ENCODE assay signal across 8 mouse cellular contexts in the genomic region with DNA sequence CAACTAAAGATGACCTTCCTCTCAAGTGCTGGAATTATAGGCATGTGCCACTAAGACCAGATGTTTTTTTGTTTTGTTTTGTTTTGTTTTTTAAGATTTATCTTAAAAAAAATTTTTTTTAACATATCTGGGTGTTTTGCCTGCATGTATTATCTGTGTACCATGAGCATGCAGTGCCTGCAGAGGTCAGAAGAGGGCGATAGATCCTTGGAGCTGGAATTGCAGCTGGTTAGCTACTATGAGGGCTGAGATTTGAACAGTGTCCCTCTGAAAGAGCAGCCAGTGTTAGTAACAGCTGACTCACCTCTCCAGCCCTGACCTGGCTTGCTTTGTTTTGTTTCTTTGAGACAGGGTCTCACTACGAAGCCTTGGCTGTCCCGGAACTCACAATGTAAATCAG. TPM values are rescaled to one million over a fixed set of nuclear protein-coding genes. Genes with fewer than 3 reads are reported as not detected.
DNase-seq lines count a peak whose midpoint lies in the region; ATAC-seq and TF ChIP-seq lines count a peak whose summit lies in the region.

No protein-coding gene starts in this region.

- peak; percentile 66; the same call in 1 of the 2 replicates for TF ChIP-seq CTCF in liver, adult 2 months (IDR thresholded peaks at IDR 0.05; ENCODE audit: low read depth, low read length)
- peak; percentile 79; the same call in 1 of the 2 replicates for TF ChIP-seq CTCF in spleen, adult 2 months (IDR thresholded peaks at IDR 0.05; ENCODE audit: extremely low read depth, insufficient read depth, insufficient read length, insufficient replicate concordance)

- no peak for TF ChIP-seq POLR2A in liver, adult 2 months (IDR thresholded peaks at IDR 0.05; ENCODE audit: extremely low read depth, insufficient read depth, low read length)
- TF ChIP-seq POLR2A in spleen, adult 2 months (IDR thresholded peaks at IDR 0.05; ENCODE audit: low read depth, low read length), result no peak

- no peak overlapping the region for H3K27ac ChIP-seq in liver, adult 2 months (replicated peaks; ENCODE audit: insufficient read depth, low read depth, low read length)
- no peak overlapping the region for H3K27ac ChIP-seq in liver, embryonic 11.5 days (ENCODE audit: low read depth, low read length)
- H3K27ac ChIP-seq in spleen, adult 2 months (ENCODE audit: insufficient read depth, low read length), result no peak overlapping the region

- no peaks in the 10 kb centered on the region for H3K4me1 ChIP-seq in liver, adult 2 months (ENCODE audit: control insufficient read depth, insufficient read depth, low read length)
- no peaks in the 10 kb centered on the region for H3K4me1 ChIP-seq in liver, embryonic 11.5 days (replicated peaks; ENCODE audit: control insufficient read depth, insufficient read depth, low read length)
- H3K4me1 ChIP-seq in spleen, adult 2 months (ENCODE audit: control insufficient read depth, insufficient read depth, insufficient read length), result no peaks in the 10 kb centered on the region

- peak; percentile 30 to 64 for DNase-seq in cerebellum, postnatal 25 days
- DNase-seq in cerebellum, adult 9-11 months, result no peak
- peak; percentile 45 for DNase-seq in liver, adult 2 months (ENCODE audit: extremely low read depth, low read depth, low spot score)
- no peak for DNase-seq in liver, embryonic 11.5 days (ENCODE audit: low spot score)
- peak; percentile 50 for DNase-seq in adrenal gland, adult 8-10 months
- peak; percentile 35 to 37 for DNase-seq in gastrocnemius, adult 8-10 months (ENCODE audit: low spot score in 2 of 2)
- DNase-seq in lung, adult 18-20 months, result peak; percentile 46 to 55
- peak; percentile 45 to 62 for DNase-seq in spleen, adult 2 months (ENCODE audit: low read depth in 1 of 2, low spot score in 2 of 2)

- H3K36me3 ChIP-seq in liver, adult 2 months (ENCODE audit: control insufficient read depth, insufficient read depth, low read length), result no peaks in the 10 kb centered on the region
- no peaks in the 10 kb centered on the region for H3K36me3 ChIP-seq in liver, embryonic 11.5 days (ENCODE audit: control insufficient read depth, insufficient read depth, low read length)
- no peaks in the 10 kb centered on the region for H3K36me3 ChIP-seq in spleen, adult 2 months (ENCODE audit: control insufficient read depth, insufficient read depth, low read length)

- no peaks in the 10 kb centered on the region for H3K79me2 ChIP-seq in liver, adult 2 months (ENCODE audit: control insufficient read depth, insufficient read depth, low read length)

- H3K9me3 ChIP-seq in liver, embryonic 11.5 days (ENCODE audit: control insufficient read depth, low read length), result no peaks in the 10 kb centered on the region

- no peak overlapping the region for H3K9ac ChIP-seq in liver, adult 2 months (ENCODE audit: low read depth, low read length)
- H3K9ac ChIP-seq in liver, embryonic 11.5 days (ENCODE audit: low read depth, low read length), result no peak overlapping the region

- H3K4me2 ChIP-seq in liver, embryonic 11.5 days, result no peak overlapping the region

- no peaks in the 10 kb centered on the region for H3K27me3 ChIP-seq in liver, adult 2 months (ENCODE audit: control insufficient read depth, insufficient read depth, low read length)
- no peaks in the 10 kb centered on the region; the same call in 1 of the 2 replicates for H3K27me3 ChIP-seq in liver, embryonic 11.5 days (replicated peaks; ENCODE audit: control insufficient read depth, insufficient read depth, low read length)
- H3K27me3 ChIP-seq in spleen, adult 2 months (ENCODE audit: control insufficient read depth, insufficient read depth, low read length), result no peaks in the 10 kb centered on the region

- H3K4me3 ChIP-seq in liver, adult 2 months (ENCODE audit: insufficient read depth, low read depth, low read length), result no peak overlapping the region
- no peak overlapping the region for H3K4me3 ChIP-seq in liver, embryonic 11.5 days (ENCODE audit: low read depth, low read length)
- H3K4me3 ChIP-seq in spleen, adult 2 months (ENCODE audit: extremely low read depth, insufficient read depth, insufficient read length), result no peak overlapping the region

- WGBS in liver, adult 2 months, result 65% methylated on average over 3 of the region's 3 CpGs
- 31% methylated on average over 3 of the region's 3 CpGs for WGBS in liver, embryonic 11.5 days
- WGBS in spleen, adult 2 months, result 61% methylated on average over 3 of the region's 3 CpGs

- no peak for ATAC-seq in liver, embryonic 11.5 days (replicated peaks; ENCODE audit: low FRiP score)

RNA-seq across cellular contexts. Expression of a gene that starts 49.5 kb away (rescaled TPM):
- 0.28 and 0.47 TPM in 2 replicates for total RNA-seq in liver, adult 2 months (2014; rRNA removed)
- polyA plus RNA-seq in liver, adult 2 months (2012; rRNA removed), result 0.58 and 1.2 TPM in 2 replicates
- polyA plus RNA-seq in liver, embryonic 11.5 days (2014; fragmentation: Nextera tagmentation; extraction: Ambion mirVana), result 0.47 and 0.77 TPM in 2 replicates
- 10 to 100 TPM; 13.5 to 36.2 (median 24.0) TPM for total RNA-seq in adrenal gland, adult 8-10 months (2022)
- total RNA-seq in gastrocnemius, adult 8-10 months (2022), result 1 to 10 TPM; 1.3 to 3.4 (median 1.9) TPM
- polyA plus RNA-seq in spleen, adult 2 months (2012; rRNA removed), result 9.0 and 9.7 TPM in 2 replicates

RNA-seq across cellular contexts. Expression of a gene that starts 52.8 kb away (rescaled TPM):
- 1.4 and 1.9 TPM in 2 replicates for total RNA-seq in liver, adult 2 months (2014; rRNA removed)
- polyA plus RNA-seq in liver, adult 2 months (2012; rRNA removed), result 0.17 and 0.27 TPM in 2 replicates
- 1.1 TPM in 2 replicates for polyA plus RNA-seq in liver, embryonic 11.5 days (2014; fragmentation: Nextera tagmentation; extraction: Ambion mirVana)
- 1 to 10 TPM in 3 of 4 experiments, under 1 TPM in 1; 0.94 to 1.8 (median 1.2) TPM for total RNA-seq in adrenal gland, adult 8-10 months (2022)
- under 1 TPM in 3 of 4 experiments, not detected in 1; 0.15 to 0.48 (median 0.46) TPM for total RNA-seq in gastrocnemius, adult 8-10 months (2022)
- 0.20 and 0.22 TPM in 2 replicates for polyA plus RNA-seq in spleen, adult 2 months (2012; rRNA removed)

RNA-seq across cellular contexts. Expression of a gene that starts 59.2 kb away (rescaled TPM):
- total RNA-seq in liver, adult 2 months (2014; rRNA removed), result 0.20 and 0.37 TPM in 2 replicates
- 0.44 and 0.55 TPM in 2 replicates for polyA plus RNA-seq in liver, adult 2 months (2012; rRNA removed)
- 24.0 and 31.2 TPM in 2 replicates for polyA plus RNA-seq in liver, embryonic 11.5 days (2014; fragmentation: Nextera tagmentation; extraction: Ambion mirVana)
- total RNA-seq in adrenal gland, adult 8-10 months (2022), result 1 to 10 TPM in 3 of 4 experiments, under 1 TPM in 1; 0.44 to 1.8 (median 1.4) TPM
- under 1 TPM in 2 of 4 experiments, not detected in 2; 0.18 to 0.19 TPM for total RNA-seq in gastrocnemius, adult 8-10 months (2022)
- 24.6 and 28.9 TPM in 2 replicates for polyA plus RNA-seq in spleen, adult 2 months (2012; rRNA removed)

Comparison
In these comparisons a context has a peak if more than half of its experiments do, and no peak if none do; other contexts are left out.
1. DNase-seq: peak in cerebellum, postnatal 25 days (2 of 2), liver, adult 2 months (single experiment), adrenal gland, adult 8-10 months (single experiment), gastrocnemius, adult 8-10 months (2 of 2), lung, adult 18-20 months (2 of 2) and spleen, adult 2 months (2 of 2); none in cerebellum, adult 9-11 months (single experiment) and liver, embryonic 11.5 days (single experiment).